Mouse (Mus musculus) T-helper 1 cell (primary cell): ENCODE measurements around the gene Slc8b1.

Experiments used
- in situ Hi-C: fragments of 300-600 bp; cut with MboI, MseI; formaldehyde crosslinking; loops from one replicate; pipeline ENCODE4 v1.15.1; 2025; ENCODE audit warnings: high pct_unique_total_duplicates

Gene Slc8b1

GRCm38 (mm10) chr5:120526311-120526710 lies 15.3 kb downstream of the Slc8b1 start:
- in situ Hi-C loops: no loop called here

- in situ Hi-C loops: no loop called here
These were observed 16.5 kb downstream of the Slc8b1 start for GRCm38 (mm10) chr5:120527296-120527964.

- in situ Hi-C loops: no loop called here
These were observed 20.7 kb downstream of the Slc8b1 start for GRCm38 (mm10) chr5:120531631-120532030.

GRCm38 (mm10) chr5:120534071-120534685 lies 23.2 kb downstream of the Slc8b1 start:
- in situ Hi-C loops: no loop called here

- in situ Hi-C loops: no loop called here
These were observed 23.7 kb downstream of the Slc8b1 start for GRCm38 (mm10) chr5:120534686-120535075.

- in situ Hi-C loops: no loop called here
These were observed 25.1 kb downstream of the Slc8b1 start for GRCm38 (mm10) chr5:120536046-120536445.

GRCm38 (mm10) chr5:120536632-120537031 lies 25.7 kb downstream of the Slc8b1 start:
- in situ Hi-C loops: no loop called here

GRCm38 (mm10) chr5:120548236-120548850 lies 37.4 kb downstream of the Slc8b1 start:
- in situ Hi-C loops: no loop called here

GRCm38 (mm10) chr5:120550137-120550536 lies 39.2 kb downstream of the Slc8b1 start:
- in situ Hi-C loops: no loop called here

GRCm38 (mm10) chr5:120550673-120551072 lies 39.7 kb downstream of the Slc8b1 start:
- in situ Hi-C loops: no loop called here

- in situ Hi-C loops: no loop called here
These were observed 44.9 kb downstream of the Slc8b1 start for GRCm38 (mm10) chr5:120555871-120556270.

GRCm38 (mm10) chr5:120558041-120558440 lies 47.1 kb downstream of the Slc8b1 start:
- in situ Hi-C loops: no loop called here

GRCm38 (mm10) chr5:120558762-120559161 lies 47.8 kb downstream of the Slc8b1 start:
- in situ Hi-C loops: no loop called here

- in situ Hi-C loops: no loop called here
These were observed 49.2 kb downstream of the Slc8b1 start for GRCm38 (mm10) chr5:120560129-120560615.

GRCm38 (mm10) chr5:120560616-120561311 lies 49.8 kb downstream of the Slc8b1 start:
- in situ Hi-C loops: no loop called here

GRCm38 (mm10) chr5:120562956-120563913 lies 52.3 kb downstream of the Slc8b1 start:
- in situ Hi-C loops: no loop called here

GRCm38 (mm10) chr5:120563914-120564311 lies 52.9 kb downstream of the Slc8b1 start:
- in situ Hi-C loops: no loop called here

GRCm38 (mm10) chr5:120565171-120565905 lies 54.4 kb downstream of the Slc8b1 start:
- in situ Hi-C loops: no loop called here

- in situ Hi-C loops: no loop called here
These were observed 55.1 kb downstream of the Slc8b1 start for GRCm38 (mm10) chr5:120566101-120566500.

- in situ Hi-C loops: no loop called here
These were observed 55.8 kb downstream of the Slc8b1 start for GRCm38 (mm10) chr5:120566681-120567252.
